Mouse (Mus musculus) liver, adult (tissue): ENCODE results near the gene Rdh7.

Source experiments
- GATA4 ChIP-seq: IDR thresholded peaks from 2 replicates; pipeline ENCODE4 v1.6.1; 2014; ENCODE audit warnings: mild to moderate bottlenecking, low read length; ENCODE audit not compliant: insufficient replicate concordance

Gene Rdh7

DNA sequence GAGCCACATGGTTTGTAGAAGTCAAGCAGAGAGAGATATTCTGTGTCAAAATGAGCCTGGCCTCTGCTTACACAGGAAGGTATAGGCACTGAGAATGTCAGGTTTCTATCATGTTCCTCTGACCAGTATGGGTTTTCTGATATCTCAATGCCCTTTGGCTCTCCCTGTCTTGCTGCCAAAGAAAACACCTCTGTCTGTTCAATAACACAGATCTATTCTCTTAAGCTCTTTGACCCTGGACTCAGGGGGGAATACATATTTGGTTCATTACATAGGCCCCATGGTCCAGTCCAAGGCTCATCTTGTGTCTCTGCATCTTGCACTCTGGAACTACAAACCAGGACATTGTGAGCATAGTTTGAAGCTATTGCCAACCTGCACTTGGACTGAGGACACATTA, at the start of gene Rdh7:
Gene Rdh7, minus strand, starts transcription at position 213 of the 400 bp plus-strand sequence.
- TF ChIP-seq GATA4 = peak; percentile 93

- no peak for TF ChIP-seq GATA4
Observed at GRCm38 (mm10) chr10:127937428-127938010, 48.9 kb upstream of the Rdh7 start.

GRCm38 (mm10) chr10:127936747-127937409, 48.3 kb upstream of the Rdh7 start:
- TF ChIP-seq GATA4 = peak; percentile 98

- TF ChIP-seq GATA4 = no peak
Observed at GRCm38 (mm10) chr10:127936271-127936670, 47.7 kb upstream of the Rdh7 start.

DNA sequence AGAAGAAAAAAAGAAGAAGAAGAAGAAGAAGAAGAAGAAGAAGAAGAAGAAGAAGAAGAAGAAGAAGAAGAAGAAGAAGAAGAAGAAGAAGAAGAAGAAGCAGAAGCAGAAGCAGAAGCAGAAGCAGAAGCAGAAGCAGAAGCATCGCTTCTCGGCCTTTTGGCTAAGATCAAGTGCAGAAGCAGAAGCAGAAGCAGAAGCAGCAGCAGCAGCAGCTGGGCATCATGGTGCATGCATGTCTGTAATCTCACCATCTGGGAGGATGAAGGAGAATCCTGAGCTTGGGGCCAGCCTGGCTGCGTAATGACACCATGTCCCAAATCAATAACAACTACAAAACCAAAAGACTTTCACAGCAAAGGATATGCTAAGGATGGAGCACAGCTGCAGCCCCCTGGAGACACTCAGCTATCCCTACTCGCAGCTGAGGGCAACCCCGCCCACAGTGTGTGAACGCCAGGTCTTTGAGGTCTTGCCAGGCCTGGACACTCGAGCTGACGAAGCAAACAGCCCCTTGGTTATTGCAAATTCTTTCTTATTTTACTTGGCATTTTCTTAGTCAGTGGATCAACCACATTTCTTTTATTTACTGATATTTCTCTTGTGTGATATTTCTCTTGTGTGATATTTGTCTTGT, 43.8 kb upstream of the Rdh7 start:
- TF ChIP-seq GATA4 = no peak

GRCm38 (mm10) chr10:127927737-127928136, 39.1 kb upstream of the Rdh7 start:
- TF ChIP-seq GATA4 = no peak

GRCm38 (mm10) chr10:127924597-127925378, 36.2 kb upstream of the Rdh7 start:
- TF ChIP-seq GATA4 = no peak

GRCm38 (mm10) chr10:127923024-127923423, 34.4 kb upstream of the Rdh7 start:
- no peak for TF ChIP-seq GATA4

DNA sequence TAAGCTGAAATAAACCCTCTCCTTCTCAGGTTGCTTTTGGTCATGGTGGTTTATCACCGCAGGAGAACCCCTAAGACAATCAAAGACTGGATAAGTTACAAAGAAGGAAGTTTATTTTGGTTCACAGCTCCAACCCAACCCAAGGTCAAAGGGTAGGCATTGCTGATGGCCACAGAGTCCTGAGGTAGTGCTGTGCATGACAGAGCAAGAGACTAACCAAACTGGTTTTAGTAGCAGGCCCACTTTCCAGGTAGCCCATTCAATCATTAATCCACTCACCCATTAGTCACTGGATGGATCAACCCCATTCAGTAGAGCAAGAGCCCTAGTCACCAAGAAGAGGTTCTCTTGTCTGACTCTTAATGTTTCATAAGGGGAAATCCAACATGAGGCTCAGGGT, 33.6 kb upstream of the Rdh7 start:
- no peak for TF ChIP-seq GATA4

DNA sequence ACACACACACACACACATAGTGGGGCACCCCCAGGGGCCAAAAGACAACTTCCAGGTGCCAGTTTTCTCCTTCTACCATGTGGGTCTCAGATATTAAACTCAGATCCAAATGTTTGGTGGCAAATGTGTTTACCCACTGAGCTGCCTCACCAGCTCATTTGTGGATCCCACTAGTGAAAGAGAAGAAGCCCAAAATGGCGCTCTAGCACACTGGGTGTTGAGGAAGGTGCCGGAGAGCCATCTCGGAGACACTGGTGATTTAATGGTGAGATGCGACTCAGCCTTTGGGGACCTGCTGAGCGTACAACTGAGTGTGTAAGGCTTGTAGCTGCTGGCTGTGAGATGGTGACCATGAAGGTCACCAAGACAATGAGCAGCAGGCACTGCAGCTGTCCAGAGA, 29.0 kb upstream of the Rdh7 start:
- no peak for TF ChIP-seq GATA4

GRCm38 (mm10) chr10:127915578-127915977, 27.0 kb upstream of the Rdh7 start:
- TF ChIP-seq GATA4 = no peak

GRCm38 (mm10) chr10:127907386-127907951, 18.9 kb upstream of the Rdh7 start:
- no peak for TF ChIP-seq GATA4

DNA sequence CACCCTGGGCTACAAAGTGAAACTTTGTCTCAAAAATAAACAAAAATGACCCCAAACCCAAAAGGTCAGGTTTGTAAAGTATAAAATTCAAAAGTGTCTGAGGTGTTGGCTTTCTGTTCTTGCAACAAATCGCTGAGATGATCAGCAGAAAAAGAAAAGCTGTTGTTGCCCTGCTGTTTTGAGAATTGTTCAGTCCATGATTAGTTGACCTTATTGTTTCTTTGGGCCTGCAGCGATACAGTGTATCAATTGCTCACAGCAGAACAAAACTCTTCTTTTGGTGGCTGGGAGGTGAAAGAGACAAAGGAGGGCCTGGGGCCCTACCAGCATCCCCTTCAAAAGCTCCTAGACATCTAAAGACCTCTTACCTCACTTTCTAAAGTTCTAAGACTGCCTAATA, 17.5 kb upstream of the Rdh7 start:
- no peak for TF ChIP-seq GATA4

GRCm38 (mm10) chr10:127904718-127905446, 16.3 kb upstream of the Rdh7 start:
- no peak for TF ChIP-seq GATA4

DNA sequence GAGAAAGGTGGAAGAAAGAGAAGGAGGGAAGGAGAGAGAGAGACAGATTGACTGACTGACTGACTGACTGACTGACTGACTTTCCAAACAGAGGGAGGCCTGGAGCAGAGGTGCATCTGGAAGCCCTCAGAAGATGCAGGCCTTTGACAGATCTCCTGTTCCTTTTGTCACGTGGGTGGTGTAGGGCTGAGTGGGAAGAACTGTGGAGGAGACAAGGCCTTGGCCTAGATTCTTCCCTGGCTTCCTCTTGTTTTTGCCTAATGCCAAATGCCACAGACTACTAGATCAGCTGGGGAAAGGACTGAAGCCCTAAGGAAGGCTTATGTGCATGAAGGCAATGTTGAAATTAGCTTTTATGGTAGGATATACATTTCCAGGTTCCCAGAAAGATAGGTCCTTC, 14.5 kb upstream of the Rdh7 start:
- TF ChIP-seq GATA4 = no peak

GRCm38 (mm10) chr10:127901751-127902150, 13.1 kb upstream of the Rdh7 start:
- no peak for TF ChIP-seq GATA4
